ENCODE assay signal across 12 mouse cellular contexts in genomic region chr16:36963415-36963814, GRCm38 (mm10).
"Had no signal": no experiment of that assay in that cellular context is flagged by ENCODE, and none has a peak within 500 bp of the region (broad histone marks: within the 10 kb centered on the region; RNA-seq: fewer than 3 reads in every experiment).

No protein-coding gene starts in this region.

- DNase-seq: retina, postnatal 1 day; right cerebral cortex, adult 18-20 months; right cerebral cortex, postnatal 14 days; right cerebral cortex, postnatal 25 days; right cerebral cortex, postnatal 4 days; spleen, adult 18-20 months; thymus, adult 18-20 months; thymus, adult 2 months; thymus, postnatal 14 days; thymus, postnatal 25 days; thymus, postnatal 36 days; thymus, postnatal 4 days had no signal
